ENCODE assay signal across 12 mouse cellular contexts in genomic region chr10:94921751-94922150, GRCm38 (mm10).
"Had no signal": no experiment of that assay in that cellular context is flagged by ENCODE, and none has a peak within 500 bp of the region (broad histone marks: within the 10 kb centered on the region; RNA-seq: fewer than 3 reads in every experiment).

No protein-coding gene starts in this region.

- DNase-seq: kidney, adult 2 months; kidney, postnatal 36 days; layer of hippocampus, postnatal 36 days; lung, embryonic 14.5 days; thymus, adult 2 months had no signal

- H3K4me2 ChIP-seq: liver, embryonic 11.5 days; lung, embryonic 14.5 days; midbrain, embryonic 13.5 days had no signal

- ATAC-seq: intestine, embryonic 16.5 days; lung, postnatal 0 days; midbrain, embryonic 13.5 days; midbrain, embryonic 16.5 days had no signal

- H3K9ac ChIP-seq: lung, embryonic 14.5 days; midbrain, embryonic 13.5 days had no signal

- H3K27ac ChIP-seq: kidney, postnatal 0 days; left cerebral cortex, adult 2 months; midbrain, embryonic 13.5 days had no signal

- H3K9me3 ChIP-seq: midbrain, embryonic 13.5 days had no signal

- H3K27me3 ChIP-seq: midbrain, embryonic 13.5 days had no signal

- H3K4me3 ChIP-seq: left cerebral cortex, adult 2 months; midbrain, embryonic 13.5 days had no signal
